Mouse (Mus musculus): ENCODE data around the gene Defb41. TPM values are rescaled to one million over a fixed set of nuclear protein-coding genes. Genes with fewer than 3 reads are reported as not detected.

Gene Defb41
- polyA plus RNA-seq (2017; shearing (Covaris generic)) = not detected

GRCm38 (mm10) chr1:18265038-18265437, at the start of gene Defb41:
Defb41 (minus strand) TSS chr1:18265138.

GRCm38 (mm10) chr1:18237343-18237742, 27.6 kb downstream of the Defb41 start, which contains the start of gene Defb18:
Defb18 (minus strand) TSS chr1:18237443.

Other genes starting within 250 kb of the Defb41 start
- 0.14 TPM for gene Crisp4, start 119.2 kb downstream of the Defb41 start, polyA plus RNA-seq (2017; shearing (Covaris generic))
- gene Defb18, start 27.7 kb downstream of the Defb41 start, polyA plus RNA-seq (2017; shearing (Covaris generic)) = not detected